Mouse (Mus musculus): Measurements from ENCODE around the gene Pirt. TPM values are rescaled to one million over a fixed set of nuclear protein-coding genes. Genes with fewer than 3 reads are reported as not detected.
A peak's percentile ranks its signal among the peaks of the same experiment; 100 is the strongest.

The Pirt gene
- polyA plus RNA-seq (2014; fragmentation: Nextera tagmentation; extraction: Ambion mirVana): 5.6 and 6.0 TPM in 2 replicates

GRCm38 (mm10) chr11:66911811-66912210 lies at the start of gene Pirt:
Gene Pirt (plus strand): TSS chr11:66911981.
- 37% methylated on average over 10 of the region's 10 CpGs for WGBS
- H3K9me3 ChIP-seq (ENCODE audit: control insufficient read depth, low read length): no peaks in the 10 kb centered on the region
- peaks cover 2% of the 10 kb centered on the region; the same call in 1 of the 2 replicates for H3K4me1 ChIP-seq (replicated peaks; ENCODE audit: control insufficient read depth, insufficient read depth, low read length)
- H3K27me3 ChIP-seq (replicated peaks; ENCODE audit: control insufficient read depth, insufficient read depth, low read length): no peaks in the 10 kb centered on the region
- DNase-seq (ENCODE audit: low spot score) (no peak), ATAC-seq (replicated peaks; ENCODE audit: low FRiP score, low TSS enrichment, low read depth) (no peak)
- no peak within 1 kb of the TSS for H3K9ac ChIP-seq (ENCODE audit: low read length)
- no peak within 1 kb of the TSS for H3K4me3 ChIP-seq (ENCODE audit: low read depth, low read length)
- H3K4me2 ChIP-seq (ENCODE audit: low read length): no peak within 1 kb of the TSS
- no peaks in the 10 kb centered on the region for H3K36me3 ChIP-seq (ENCODE audit: control insufficient read depth, insufficient read depth, low read length)
- no peak within 1 kb of the TSS for H3K27ac ChIP-seq (ENCODE audit: low read depth)

GRCm38 (mm10) chr11:66871701-66872100 lies 40.1 kb upstream of the Pirt start:
- Histone ChIP-seq H3K4me2 (ENCODE audit: low read length) (no peak overlapping the region), H3K27ac (ENCODE audit: low read depth) (no peak overlapping the region), H3K4me1 (replicated peaks; ENCODE audit: control insufficient read depth, insufficient read depth, low read length) (no peaks in the 10 kb centered on the region), H3K27me3 (replicated peaks; ENCODE audit: control insufficient read depth, insufficient read depth, low read length) (no peaks in the 10 kb centered on the region), H3K9me3 (ENCODE audit: control insufficient read depth, low read length) (no peaks in the 10 kb centered on the region), H3K36me3 (ENCODE audit: control insufficient read depth, insufficient read depth, low read length) (no peaks in the 10 kb centered on the region), H3K4me3 (ENCODE audit: low read depth, low read length) (no peak overlapping the region), H3K9ac (ENCODE audit: low read length) (no peak overlapping the region)
- DNase-seq (ENCODE audit: low spot score) (peak; percentile 54), ATAC-seq (replicated peaks; ENCODE audit: low FRiP score, low TSS enrichment, low read depth) (no peak)
- 17% methylated on average over 5 of the region's 5 CpGs for WGBS

GRCm38 (mm10) chr11:66872773-66873470 lies 38.9 kb upstream of the Pirt start:
- no peak for ATAC-seq (replicated peaks; ENCODE audit: low FRiP score, low TSS enrichment, low read depth)
- H3K4me3 ChIP-seq (ENCODE audit: low read depth, low read length): no peak overlapping the region
- WGBS: 58% methylated on average over 3 of the region's 3 CpGs

GRCm38 (mm10) chr11:66881291-66881690 lies 30.5 kb upstream of the Pirt start:
- H3K4me3 ChIP-seq (ENCODE audit: low read depth, low read length): no peak overlapping the region
- no peak overlapping the region for H3K27ac ChIP-seq (ENCODE audit: low read depth)
- DNase-seq (ENCODE audit: low spot score) (no peak), ATAC-seq (replicated peaks; ENCODE audit: low FRiP score, low TSS enrichment, low read depth) (no peak)
- H3K9me3 ChIP-seq (ENCODE audit: control insufficient read depth, low read length): no peaks in the 10 kb centered on the region
- no peak overlapping the region for H3K4me2 ChIP-seq (ENCODE audit: low read length)
- H3K27me3 ChIP-seq (replicated peaks; ENCODE audit: control insufficient read depth, insufficient read depth, low read length): no peaks in the 10 kb centered on the region
- no peaks in the 10 kb centered on the region for H3K36me3 ChIP-seq (ENCODE audit: control insufficient read depth, insufficient read depth, low read length)
- WGBS: 70% methylated on average over 2 of the region's 2 CpGs
- no peaks in the 10 kb centered on the region for H3K4me1 ChIP-seq (replicated peaks; ENCODE audit: control insufficient read depth, insufficient read depth, low read length)
- no peak overlapping the region for H3K9ac ChIP-seq (ENCODE audit: low read length)

More at GRCm38 (mm10) chr11:66872773-66873470, 38.9 kb upstream of the Pirt start:
- H3K27me3 ChIP-seq (replicated peaks; ENCODE audit: control insufficient read depth, insufficient read depth, low read length): no peaks in the 10 kb centered on the region
- no peak overlapping the region for H3K4me2 ChIP-seq (ENCODE audit: low read length)
- H3K9ac ChIP-seq (ENCODE audit: low read length): no peak overlapping the region
- H3K27ac ChIP-seq (ENCODE audit: low read depth): no peak overlapping the region
- DNase-seq (ENCODE audit: low spot score): no peak
- H3K4me1 ChIP-seq (replicated peaks; ENCODE audit: control insufficient read depth, insufficient read depth, low read length): no peaks in the 10 kb centered on the region
- H3K36me3 ChIP-seq (ENCODE audit: control insufficient read depth, insufficient read depth, low read length): no peaks in the 10 kb centered on the region
- no peaks in the 10 kb centered on the region for H3K9me3 ChIP-seq (ENCODE audit: control insufficient read depth, low read length)

- ATAC-seq (replicated peaks; ENCODE audit: low FRiP score, low TSS enrichment, low read depth) (no peak), DNase-seq (ENCODE audit: low spot score) (no peak)
- no peaks in the 10 kb centered on the region for H3K27me3 ChIP-seq (replicated peaks; ENCODE audit: control insufficient read depth, insufficient read depth, low read length)
- 82% methylated on average over 7 of the region's 7 CpGs for WGBS
- H3K4me2 ChIP-seq (ENCODE audit: low read length): no peak overlapping the region
- H3K9ac ChIP-seq (ENCODE audit: low read length): no peak overlapping the region
- no peaks in the 10 kb centered on the region for H3K9me3 ChIP-seq (ENCODE audit: control insufficient read depth, low read length)
- H3K36me3 ChIP-seq (ENCODE audit: control insufficient read depth, insufficient read depth, low read length): no peaks in the 10 kb centered on the region
- no peak overlapping the region for H3K27ac ChIP-seq (ENCODE audit: low read depth)
- no peaks in the 10 kb centered on the region for H3K4me1 ChIP-seq (replicated peaks; ENCODE audit: control insufficient read depth, insufficient read depth, low read length)
- no peak overlapping the region for H3K4me3 ChIP-seq (ENCODE audit: low read depth, low read length)
These were observed 29.3 kb upstream of the Pirt start for GRCm38 (mm10) chr11:66882224-66883040.

GRCm38 (mm10) chr11:66892536-66892935 lies 19.2 kb upstream of the Pirt start:
- H3K4me2 ChIP-seq (ENCODE audit: low read length): no peak overlapping the region
- no peaks in the 10 kb centered on the region for H3K4me1 ChIP-seq (replicated peaks; ENCODE audit: control insufficient read depth, insufficient read depth, low read length)
- no peak for ATAC-seq (replicated peaks; ENCODE audit: low FRiP score, low TSS enrichment, low read depth)
- no peak overlapping the region for H3K4me3 ChIP-seq (ENCODE audit: low read depth, low read length)
- no peaks in the 10 kb centered on the region for H3K27me3 ChIP-seq (replicated peaks; ENCODE audit: control insufficient read depth, insufficient read depth, low read length)
- H3K27ac ChIP-seq (ENCODE audit: low read depth): no peak overlapping the region
- WGBS: 84% methylated on average over 3 of the region's 3 CpGs
- no peaks in the 10 kb centered on the region for H3K36me3 ChIP-seq (ENCODE audit: control insufficient read depth, insufficient read depth, low read length)
- no peaks in the 10 kb centered on the region for H3K9me3 ChIP-seq (ENCODE audit: control insufficient read depth, low read length)
- H3K9ac ChIP-seq (ENCODE audit: low read length): no peak overlapping the region
- DNase-seq (ENCODE audit: low spot score): no peak

GRCm38 (mm10) chr11:66898747-66899146 lies 13.0 kb upstream of the Pirt start:
- DNase-seq (ENCODE audit: low spot score) (no peak), ATAC-seq (replicated peaks; ENCODE audit: low FRiP score, low TSS enrichment, low read depth) (no peak)
- Histone ChIP-seq H3K4me3 (ENCODE audit: low read depth, low read length) (no peak overlapping the region), H3K4me2 (ENCODE audit: low read length) (no peak overlapping the region), H3K27me3 (replicated peaks; ENCODE audit: control insufficient read depth, insufficient read depth, low read length) (no peaks in the 10 kb centered on the region), H3K4me1 (replicated peaks; ENCODE audit: control insufficient read depth, insufficient read depth, low read length) (no peaks in the 10 kb centered on the region), H3K27ac (ENCODE audit: low read depth) (no peak overlapping the region), H3K9me3 (ENCODE audit: control insufficient read depth, low read length) (peaks cover 3% of the 10 kb centered on the region; the same call in 1 of the 2 replicates), H3K36me3 (ENCODE audit: control insufficient read depth, insufficient read depth, low read length) (no peaks in the 10 kb centered on the region), H3K9ac (ENCODE audit: low read length) (no peak overlapping the region)
- 91% methylated on average over 2 of the region's 2 CpGs for WGBS

GRCm38 (mm10) chr11:66899426-66899825 lies 12.4 kb upstream of the Pirt start:
- peaks cover 3% of the 10 kb centered on the region; the same call in 1 of the 2 replicates for H3K9me3 ChIP-seq (ENCODE audit: control insufficient read depth, low read length)
- no peaks in the 10 kb centered on the region for H3K27me3 ChIP-seq (replicated peaks; ENCODE audit: control insufficient read depth, insufficient read depth, low read length)
- ATAC-seq (replicated peaks; ENCODE audit: low FRiP score, low TSS enrichment, low read depth): 0 out of 2 replicates have a peak, but pooled peaks have one; percentile 27
- DNase-seq (ENCODE audit: low spot score): peak; percentile 85
- no peak overlapping the region for H3K9ac ChIP-seq (ENCODE audit: low read length)
- H3K4me3 ChIP-seq (ENCODE audit: low read depth, low read length): no peak overlapping the region
- no peaks in the 10 kb centered on the region for H3K36me3 ChIP-seq (ENCODE audit: control insufficient read depth, insufficient read depth, low read length)
- no peak overlapping the region for H3K27ac ChIP-seq (ENCODE audit: low read depth)
- H3K4me2 ChIP-seq (ENCODE audit: low read length): no peak overlapping the region
- WGBS: 19% methylated on average over 7 of the region's 7 CpGs
- H3K4me1 ChIP-seq (replicated peaks; ENCODE audit: control insufficient read depth, insufficient read depth, low read length): no peaks in the 10 kb centered on the region
